Mouse (Mus musculus) brain, embryonic 14.5 days (tissue): Measurements from ENCODE around the gene Hsd17b12. TPM values are rescaled to one million over a fixed set of nuclear protein-coding genes. Genes with fewer than 3 reads are reported as not detected.

Experiments used
- DNase-seq: peaks from one replicate; pipeline ENCODE4 v3.0.0-alpha.2; 2011; ENCODE audit warnings: low read depth
- CTCF ChIP-seq: fragments of 200-500 bp; IDR thresholded peaks from 2 replicates; pipeline ENCODE4 v1.5.1; 2012; ENCODE audit warnings: inconsistent platforms, mild to moderate bottlenecking, moderate library complexity, borderline replicate concordance; ENCODE audit not compliant: insufficient read depth, insufficient read length; ENCODE audit errors: extremely low read depth
- POLR2A ChIP-seq: fragments of 200-500 bp; IDR thresholded peaks from 2 replicates; pipeline ENCODE4 v1.6.1; 2012; ENCODE audit warnings: mild to moderate bottlenecking, inconsistent platforms, borderline replicate concordance; ENCODE audit not compliant: poor library complexity, insufficient read depth, insufficient read length, severe bottlenecking; ENCODE audit errors: extremely low read depth
- polyA plus RNA-seq: library from polyadenylated mRNA; depleted of rRNA; stranded (reverse); fragments of >200 nt; gene quantifications from 2 replicates; pipeline ENCODE4 v1.2.3, GENCODE M21; 2012

Hsd17b12 gene
- polyA plus RNA-seq, 1 experiment = 72.2 TPM

GRCm38 (mm10) chr2:94040391-94041125 is 117.2 kb downstream of the Hsd17b12 start:
- TF ChIP-seq CTCF = no peak
- TF ChIP-seq POLR2A = no peak
- no peak for DNase-seq

GRCm38 (mm10) chr2:94035428-94036331 is 122.1 kb downstream of the Hsd17b12 start:
- peak; percentile 90 for DNase-seq
- TF ChIP-seq CTCF (peak; percentile 90), POLR2A (no peak)

GRCm38 (mm10) chr2:94030602-94031001 is 127.2 kb downstream of the Hsd17b12 start:
- no peak for DNase-seq
- no peak for TF ChIP-seq POLR2A
- no peak for TF ChIP-seq CTCF

- TF ChIP-seq POLR2A (no peak), CTCF (no peak)
- no peak for DNase-seq
Observed at GRCm38 (mm10) chr2:94024637-94025036, 133.1 kb downstream of the Hsd17b12 start.

- TF ChIP-seq CTCF (no peak), POLR2A (peak; percentile 40; the same call in 1 of the 2 replicates)
Observed at GRCm38 (mm10) chr2:94010335-94011291, 147.2 kb downstream of the Hsd17b12 start, which contains the start of gene Alkbh3. Gene Alkbh3, minus strand, starts transcription at chr2:94010807.

GRCm38 (mm10) chr2:94002331-94002730 is 155.4 kb downstream of the Hsd17b12 start:
- DNase-seq = peak; percentile 89
- TF ChIP-seq POLR2A (no peak), CTCF (peak; percentile 89; the same call in 1 of the 2 replicates)

More at GRCm38 (mm10) chr2:94010335-94011291, 147.2 kb downstream of the Hsd17b12 start, which contains the start of gene Alkbh3:
- peak; percentile 98 for DNase-seq

GRCm38 (mm10) chr2:94001918-94002317 is 155.8 kb downstream of the Hsd17b12 start:
- DNase-seq = no peak
- TF ChIP-seq CTCF (no peak), POLR2A (no peak)

GRCm38 (mm10) chr2:94001411-94001810 is 156.4 kb downstream of the Hsd17b12 start:
- TF ChIP-seq CTCF (no peak), POLR2A (no peak)
- no peak for DNase-seq

GRCm38 (mm10) chr2:93996254-93996653 is 161.5 kb downstream of the Hsd17b12 start, which contains the start of gene Gm27027:
Gene Gm27027, minus strand, starts transcription at chr2:93996354.
- DNase-seq = no peak
- no peak for TF ChIP-seq CTCF

GRCm38 (mm10) chr2:93992810-93993209 is 165.0 kb downstream of the Hsd17b12 start:
- peak; percentile 51 for DNase-seq

More at GRCm38 (mm10) chr2:93992810-93993209, 165.0 kb downstream of the Hsd17b12 start:
- TF ChIP-seq CTCF (no peak), POLR2A (no peak)
